Mouse (Mus musculus) stomach, embryonic 15.5 days (tissue): ENCODE results near the gene Slamf8. TPM values are rescaled to one million over a fixed set of nuclear protein-coding genes. Genes with fewer than 3 reads are reported as not detected.

Source experiments
- ATAC-seq: fragments of 200-750 bp; cut with Nextera tagmentation; 2 replicates; pipeline ENCODE4 v1.8.0; 2017; ENCODE audit warnings: low read depth, moderate number of reproducible peaks, moderate TSS enrichment; ENCODE audit not compliant: insufficient read depth, low FRiP score
- H3K27ac ChIP-seq: fragments of 300-500 bp; sonication (generic); 2 replicates; pipeline ENCODE4 v1.5.1; 2015; ENCODE audit warnings: mild to moderate bottlenecking, inconsistent platforms
- H3K27me3 ChIP-seq: fragments of 300-500 bp; sonication (generic); replicated peaks from 2 replicates; pipeline ENCODE4 v1.6.1; 2015; ENCODE audit warnings: inconsistent platforms
- H3K36me3 ChIP-seq: fragments of 300-500 bp; sonication (generic); 2 replicates; pipeline ENCODE4 v1.6.1; 2015; ENCODE audit warnings: inconsistent platforms
- H3K4me1 ChIP-seq: fragments of 300-500 bp; sonication (generic); 2 replicates; pipeline ENCODE4 v1.6.1; 2015; ENCODE audit warnings: inconsistent platforms
- H3K4me2 ChIP-seq: fragments of 300-500 bp; sonication (generic); 2 replicates; pipeline ENCODE4 v1.6.1; 2015; ENCODE audit warnings: mild to moderate bottlenecking, inconsistent platforms
- H3K4me3 ChIP-seq: fragments of 300-500 bp; sonication (generic); replicated peaks from 2 replicates; pipeline ENCODE4 v1.5.1; 2015; ENCODE audit warnings: inconsistent platforms
- H3K9ac ChIP-seq: fragments of 300-500 bp; sonication (generic); 2 replicates; pipeline ENCODE4 v1.6.1; 2015; ENCODE audit warnings: inconsistent platforms
- H3K9me3 ChIP-seq: fragments of 300-500 bp; sonication (generic); 2 replicates; pipeline ENCODE4 v1.6.1; 2016; ENCODE audit warnings: inconsistent platforms
- WGBS: fragments of 180-500 bp; shearing (Covaris S2); methylation state at CpG from one replicate; pipeline ENCODE4 v1.1.7; 2015; 5-methylcytosine and 5-hydroxymethylcytosine counted together
- polyA plus RNA-seq: library from polyadenylated mRNA; unstranded; fragments of >200 nt; fragmentation: Nextera tagmentation; extraction: Ambion mirVana; gene quantifications from 2 replicates; pipeline ENCODE4 v1.2.1, GENCODE M21; 2015

Slamf8 gene
- polyA plus RNA-seq = 0.31 and 0.44 TPM in 2 replicates

DNA sequence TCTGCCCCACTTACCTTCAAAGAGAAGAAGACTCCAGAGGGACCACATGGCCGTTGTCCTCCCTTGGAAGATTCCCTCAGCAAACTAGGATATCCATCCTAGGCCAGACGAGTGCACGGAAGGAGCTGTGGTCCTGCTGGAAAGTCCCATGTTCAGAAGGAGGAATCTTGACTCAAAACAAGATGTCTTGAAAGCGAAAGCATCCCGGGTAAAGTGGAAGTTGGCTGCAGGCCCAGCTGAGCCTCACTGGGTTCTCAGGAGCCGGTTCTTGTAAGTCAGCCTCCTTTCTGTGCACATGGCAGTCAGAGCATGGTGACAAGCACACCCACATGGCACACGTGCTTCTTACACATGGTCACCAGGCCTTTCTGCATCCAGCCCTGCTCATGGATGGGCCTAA, at the start of gene Slamf8:
Slamf8 (minus strand) TSS at position 184 of the 400 bp plus-strand sequence.
- no peak for ATAC-seq
- WGBS = 67% methylated on average over 7 of the region's 7 CpGs
- Histone ChIP-seq H3K36me3 (no peaks in the 10 kb centered on the region), H3K4me3 (no peak within 1 kb of the TSS), H3K9ac (no peak within 1 kb of the TSS), H3K27me3 (peaks cover 4% of the 10 kb centered on the region; the same call in 1 of the 2 replicates), H3K4me1 (no peaks in the 10 kb centered on the region), H3K9me3 (no peaks in the 10 kb centered on the region), H3K27ac (no peak within 1 kb of the TSS), H3K4me2 (no peak within 1 kb of the TSS)

DNA sequence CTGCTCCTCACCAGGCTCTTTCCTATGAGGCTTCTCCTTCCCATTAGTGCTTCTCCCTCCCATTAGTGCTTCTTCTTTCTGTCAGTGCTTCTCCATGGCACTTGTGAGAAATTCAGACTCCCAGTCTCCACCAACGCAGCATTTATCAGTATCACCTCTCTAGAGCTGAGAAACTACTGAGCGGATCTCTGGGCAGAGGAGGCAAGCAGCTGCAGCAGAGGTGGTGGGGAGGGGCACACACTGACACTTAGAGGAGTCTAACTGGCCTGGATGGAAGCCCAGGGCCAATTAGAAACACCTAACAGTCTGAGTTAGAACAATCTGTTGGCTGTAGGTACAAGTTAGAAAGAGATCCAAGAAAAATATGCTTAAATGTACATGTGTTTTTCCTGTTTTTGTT, 48.4 kb upstream of the Slamf8 start:
- Histone ChIP-seq H3K9me3 (no peaks in the 10 kb centered on the region), H3K4me1 (no peaks in the 10 kb centered on the region), H3K4me3 (no peak overlapping the region), H3K27ac (no peak overlapping the region), H3K9ac (no peak overlapping the region), H3K36me3 (no peaks in the 10 kb centered on the region), H3K27me3 (no peaks in the 10 kb centered on the region), H3K4me2 (no peak overlapping the region)
- ATAC-seq = no peak
- 45% methylated on average over 2 of the region's 2 CpGs for WGBS

GRCm38 (mm10) chr1:172637801-172638200, 47.4 kb upstream of the Slamf8 start:
- Histone ChIP-seq H3K9ac (no peak overlapping the region), H3K9me3 (no peaks in the 10 kb centered on the region), H3K27ac (no peak overlapping the region), H3K36me3 (no peaks in the 10 kb centered on the region), H3K4me2 (no peak overlapping the region), H3K4me3 (no peak overlapping the region), H3K4me1 (no peaks in the 10 kb centered on the region), H3K27me3 (no peaks in the 10 kb centered on the region)
- ATAC-seq = no peak
- 59% methylated on average over 4 of the region's 4 CpGs for WGBS

GRCm38 (mm10) chr1:172636266-172636665, 45.9 kb upstream of the Slamf8 start:
- 79% methylated on average over 5 of the region's 5 CpGs for WGBS
- Histone ChIP-seq H3K4me2 (no peak overlapping the region), H3K36me3 (no peaks in the 10 kb centered on the region), H3K9ac (no peak overlapping the region), H3K27me3 (no peaks in the 10 kb centered on the region), H3K4me1 (no peaks in the 10 kb centered on the region), H3K4me3 (no peak overlapping the region), H3K27ac (no peak overlapping the region), H3K9me3 (no peaks in the 10 kb centered on the region)
- ATAC-seq = no peak

- 48% methylated on average over 4 of the region's 4 CpGs for WGBS
Measured at GRCm38 (mm10) chr1:172635258-172635657, 44.9 kb upstream of the Slamf8 start.

DNA sequence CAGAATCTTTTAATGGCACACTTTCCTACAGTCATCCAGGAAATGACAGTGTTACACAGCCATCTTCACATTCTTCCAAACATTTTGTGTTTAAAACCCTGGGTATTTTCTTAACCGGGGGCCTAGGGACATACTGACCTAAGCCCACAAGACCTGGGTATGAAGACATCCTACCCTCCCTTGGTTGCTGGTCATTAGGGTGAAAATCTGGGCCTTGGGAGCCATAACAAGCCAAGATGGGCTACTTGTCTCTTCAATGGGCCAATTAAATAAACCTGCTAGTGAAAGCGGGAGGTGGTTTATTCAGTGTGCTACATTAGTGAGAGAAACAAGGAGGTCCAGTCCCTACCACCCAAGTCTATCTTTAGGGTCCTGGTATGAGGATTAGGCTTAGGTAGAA, 43.8 kb upstream of the Slamf8 start:
- H3K4me3 ChIP-seq = no peak overlapping the region
- H3K36me3 ChIP-seq = no peaks in the 10 kb centered on the region
- H3K9ac ChIP-seq = no peak overlapping the region
- no peaks in the 10 kb centered on the region for H3K9me3 ChIP-seq
- H3K27me3 ChIP-seq = no peaks in the 10 kb centered on the region
- WGBS = 93% methylated on average over 2 of the region's 2 CpGs
- no peak for ATAC-seq
- H3K27ac ChIP-seq = no peak overlapping the region
- no peaks in the 10 kb centered on the region for H3K4me1 ChIP-seq
- H3K4me2 ChIP-seq = no peak overlapping the region

More at GRCm38 (mm10) chr1:172635258-172635657, 44.9 kb upstream of the Slamf8 start:
- H3K27me3 ChIP-seq = no peaks in the 10 kb centered on the region
- no peak overlapping the region for H3K4me2 ChIP-seq
- no peaks in the 10 kb centered on the region for H3K36me3 ChIP-seq
- no peak overlapping the region for H3K27ac ChIP-seq
- H3K9me3 ChIP-seq = no peaks in the 10 kb centered on the region
- H3K4me1 ChIP-seq = no peaks in the 10 kb centered on the region
- H3K9ac ChIP-seq = no peak overlapping the region
- H3K4me3 ChIP-seq = no peak overlapping the region
- no peak for ATAC-seq

GRCm38 (mm10) chr1:172632451-172633326, 42.3 kb upstream of the Slamf8 start, which contains the start of gene Dusp23:
Gene Dusp23, minus strand, starts transcription at chr1:172632962.
- no peaks in the 10 kb centered on the region for H3K27me3 ChIP-seq
- peak within 1 kb of the TSS; percentile 87 for H3K27ac ChIP-seq
- peak within 1 kb of the TSS; percentile 73 for H3K4me2 ChIP-seq
- no peaks in the 10 kb centered on the region for H3K4me1 ChIP-seq
- H3K9me3 ChIP-seq = no peaks in the 10 kb centered on the region
- peak within 1 kb of the TSS; percentile 55 for H3K9ac ChIP-seq
- H3K36me3 ChIP-seq = no peaks in the 10 kb centered on the region
- H3K4me3 ChIP-seq = peak within 1 kb of the TSS; percentile 71
- WGBS = under 1% methylated on average over 50 of the region's 53 CpGs
- peak; percentile 99 for ATAC-seq

- Histone ChIP-seq H3K9ac (no peak overlapping the region), H3K4me3 (no peak overlapping the region), H3K4me1 (no peaks in the 10 kb centered on the region), H3K4me2 (no peak overlapping the region), H3K27ac (no peak overlapping the region), H3K36me3 (no peaks in the 10 kb centered on the region), H3K27me3 (no peaks in the 10 kb centered on the region), H3K9me3 (no peaks in the 10 kb centered on the region)
- WGBS = 83% methylated on average over 5 of the region's 5 CpGs
- ATAC-seq = no peak
Measured at GRCm38 (mm10) chr1:172631721-172632120, 41.4 kb upstream of the Slamf8 start.

- Histone ChIP-seq H3K4me3 (no peak overlapping the region), H3K4me1 (no peaks in the 10 kb centered on the region), H3K27me3 (no peaks in the 10 kb centered on the region), H3K4me2 (no peak overlapping the region), H3K9ac (no peak overlapping the region), H3K36me3 (no peaks in the 10 kb centered on the region), H3K9me3 (no peaks in the 10 kb centered on the region), H3K27ac (no peak overlapping the region)
- no peak for ATAC-seq
- 62% methylated on average over 7 of the region's 7 CpGs for WGBS
Measured at GRCm38 (mm10) chr1:172629831-172630230, 39.5 kb upstream of the Slamf8 start.

DNA sequence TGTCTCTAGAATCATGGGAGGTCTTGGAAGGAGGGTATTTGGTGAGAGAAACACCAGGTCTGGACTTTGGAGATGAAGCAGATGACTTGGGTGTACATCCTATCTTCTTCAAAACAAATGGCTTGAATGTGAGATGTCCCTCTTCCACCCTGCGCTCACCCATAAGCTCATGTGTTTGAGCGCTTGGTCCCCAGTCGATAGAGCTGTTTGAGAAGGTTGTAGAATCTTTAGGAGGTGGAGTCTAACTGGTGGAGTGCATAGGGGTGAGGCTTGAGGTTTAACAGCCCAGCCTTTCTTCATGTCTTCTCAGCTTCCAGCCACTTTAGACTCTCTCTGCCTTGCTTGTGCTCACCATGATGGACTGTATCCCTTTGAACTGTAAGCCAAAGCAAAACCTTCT, 35.9 kb upstream of the Slamf8 start:
- no peak overlapping the region for H3K27ac ChIP-seq
- H3K9me3 ChIP-seq = no peaks in the 10 kb centered on the region
- no peaks in the 10 kb centered on the region for H3K27me3 ChIP-seq
- H3K36me3 ChIP-seq = no peaks in the 10 kb centered on the region
- 91% methylated on average over 3 of the region's 3 CpGs for WGBS
- H3K9ac ChIP-seq = no peak overlapping the region
- H3K4me3 ChIP-seq = no peak overlapping the region
- no peaks in the 10 kb centered on the region for H3K4me1 ChIP-seq
- no peak overlapping the region for H3K4me2 ChIP-seq
- no peak for ATAC-seq

DNA sequence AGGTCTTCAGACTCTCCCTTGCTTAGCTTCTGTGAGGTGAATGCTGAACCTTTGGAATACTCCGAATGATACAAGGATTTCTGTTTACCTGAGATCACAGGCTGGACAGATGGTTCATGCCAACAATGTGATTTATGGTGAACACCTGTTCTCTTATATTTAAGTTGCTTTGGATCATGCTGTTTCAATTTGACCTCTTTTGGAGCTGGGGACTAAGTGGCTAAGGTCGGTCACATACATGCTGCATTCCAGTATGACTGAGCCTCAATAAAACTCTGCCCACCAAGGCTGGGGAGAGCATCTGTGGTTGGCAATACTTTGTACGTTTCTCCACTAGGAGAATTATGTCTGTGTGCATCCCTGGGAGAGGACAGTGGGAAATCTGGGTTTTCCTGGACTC, 33.7 kb upstream of the Slamf8 start:
- Histone ChIP-seq H3K4me1 (no peaks in the 10 kb centered on the region), H3K4me3 (no peak overlapping the region), H3K9ac (no peak overlapping the region), H3K36me3 (no peaks in the 10 kb centered on the region), H3K4me2 (no peak overlapping the region), H3K27me3 (no peaks in the 10 kb centered on the region), H3K27ac (no peak overlapping the region), H3K9me3 (no peaks in the 10 kb centered on the region)
- 51% methylated on average over 3 of the region's 3 CpGs for WGBS
- no peak for ATAC-seq

DNA sequence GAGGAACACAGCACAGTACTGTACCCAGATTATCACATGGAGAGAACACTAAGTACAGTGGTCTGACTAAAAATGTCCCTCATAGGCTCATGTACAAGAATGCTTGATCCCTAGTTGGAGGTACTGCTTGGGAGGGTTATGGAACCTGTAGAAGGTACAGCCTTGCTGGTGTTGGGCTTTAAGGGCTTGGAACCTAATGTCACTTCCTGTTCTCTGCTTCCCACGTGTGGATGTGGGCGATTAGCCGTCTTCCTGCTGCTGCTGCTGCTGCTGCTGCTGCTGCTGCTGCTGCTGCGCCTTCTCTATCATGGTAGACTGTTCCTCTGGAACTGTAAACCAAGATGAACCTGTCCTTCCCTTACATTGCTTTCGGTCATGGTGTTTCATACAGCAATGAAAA, 33.2 kb upstream of the Slamf8 start:
- Histone ChIP-seq H3K4me2 (no peak overlapping the region), H3K27ac (no peak overlapping the region), H3K9me3 (no peaks in the 10 kb centered on the region), H3K27me3 (no peaks in the 10 kb centered on the region), H3K4me1 (no peaks in the 10 kb centered on the region), H3K36me3 (no peaks in the 10 kb centered on the region), H3K4me3 (no peak overlapping the region), H3K9ac (no peak overlapping the region)
- no peak for ATAC-seq
- WGBS = 59% methylated on average over 5 of the region's 5 CpGs
